Mouse (Mus musculus): ENCODE data around the gene Gm20708. TPM values are rescaled to one million over a fixed set of nuclear protein-coding genes. Genes with fewer than 3 reads are reported as not detected.

The Gm20708 gene
- polyA plus RNA-seq, 1 experiment, result not detected

- TF ChIP-seq CTCF (IDR thresholded peaks at IDR 0.05; ENCODE audit: borderline replicate concordance, control insufficient read depth, extremely low read depth, insufficient read depth, low read length, poor library complexity) (no peak), POLR2A (IDR thresholded peaks at IDR 0.05; ENCODE audit: control insufficient read depth, extremely low read depth, insufficient read depth, low read length, poor library complexity) (no peak)
- WGBS, result 14% methylated on average over 22 of the region's 22 CpGs
- no peaks in the 10 kb centered on the region for H3K27me3 ChIP-seq (ENCODE audit: control insufficient read depth, insufficient read depth, low read length)
- no peak overlapping the region for H3K27ac ChIP-seq (ENCODE audit: control insufficient read depth, insufficient read depth, low read length)
- H3K4me1 ChIP-seq (replicated peaks; ENCODE audit: control insufficient read depth, insufficient read depth, low read length), result peaks cover 47% of the 10 kb centered on the region
- peak; percentile 51 for DNase-seq
- H3K4me3 ChIP-seq (ENCODE audit: control insufficient read depth, insufficient read depth, low read length), result no peak overlapping the region
- H3K36me3 ChIP-seq (ENCODE audit: control insufficient read depth, insufficient read depth, low read length), result peaks cover 26% of the 10 kb centered on the region
Measured at GRCm38 (mm10) chr11:117792281-117792888, 17.1 kb upstream of the Gm20708 start.

DNA sequence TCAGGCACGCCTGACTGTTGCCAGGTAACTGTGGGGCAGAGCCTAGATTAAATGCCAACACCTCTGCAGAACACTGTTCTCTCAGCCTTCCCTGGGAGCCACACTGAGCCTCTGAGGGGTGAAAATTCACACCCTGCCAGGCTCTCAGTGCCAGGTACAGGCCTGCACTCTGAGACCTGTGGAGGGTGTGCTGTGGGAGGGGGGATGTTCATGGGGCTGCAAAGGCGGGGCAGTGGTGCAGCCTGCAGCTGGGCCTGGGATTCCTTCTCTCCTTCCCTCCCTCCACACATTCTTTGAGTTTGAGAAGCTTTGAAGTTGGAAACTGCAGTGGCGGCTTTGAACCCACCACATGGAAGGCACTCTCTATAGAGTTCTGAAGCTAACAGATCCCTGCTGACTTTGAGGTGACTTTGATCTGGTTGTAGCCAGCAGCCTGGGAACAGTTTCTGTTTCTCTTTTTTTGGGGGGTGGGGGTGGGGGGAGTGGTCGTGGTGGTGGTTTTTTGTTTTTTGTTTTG lies 15.4 kb upstream of the Gm20708 start:
- H3K27ac ChIP-seq (ENCODE audit: control insufficient read depth, insufficient read depth, low read length), result no peak overlapping the region
- whole genome bisulfite sequencing, result 15% methylated on average over 4 of the region's 4 CpGs
- TF ChIP-seq CTCF (IDR thresholded peaks at IDR 0.05; ENCODE audit: borderline replicate concordance, control insufficient read depth, extremely low read depth, insufficient read depth, low read length, poor library complexity), result no peak
- TF ChIP-seq POLR2A (IDR thresholded peaks at IDR 0.05; ENCODE audit: control insufficient read depth, extremely low read depth, insufficient read depth, low read length, poor library complexity), result no peak
- peaks cover 15% of the 10 kb centered on the region; the same call in 1 of the 2 replicates for H3K36me3 ChIP-seq (ENCODE audit: control insufficient read depth, insufficient read depth, low read length)
- no peaks in the 10 kb centered on the region for H3K27me3 ChIP-seq (ENCODE audit: control insufficient read depth, insufficient read depth, low read length)
- peaks cover 63% of the 10 kb centered on the region for H3K4me1 ChIP-seq (replicated peaks; ENCODE audit: control insufficient read depth, insufficient read depth, low read length)
- peak; percentile 33 for DNase-seq
- no peak overlapping the region for H3K4me3 ChIP-seq (ENCODE audit: control insufficient read depth, insufficient read depth, low read length)

DNA sequence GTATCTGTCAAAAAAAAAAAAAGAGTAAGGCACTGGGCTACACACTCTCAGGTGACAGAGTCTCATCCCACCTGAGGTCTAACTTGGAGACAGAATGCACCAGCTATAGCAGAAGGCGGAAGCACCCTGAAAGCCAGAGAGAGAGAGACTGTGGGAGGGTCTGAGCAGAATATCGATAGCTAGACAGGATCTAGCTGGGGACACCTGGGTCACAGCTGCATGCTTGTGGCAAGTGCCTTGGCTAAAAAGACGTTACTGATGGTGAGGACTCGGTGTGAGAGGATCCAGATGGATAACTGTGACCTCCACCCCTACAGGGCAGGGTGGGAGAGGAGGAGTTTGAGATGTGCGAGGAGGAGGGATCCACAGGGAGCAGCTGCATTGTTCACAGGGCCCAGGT lies 12.5 kb upstream of the Gm20708 start:
- TF ChIP-seq POLR2A (IDR thresholded peaks at IDR 0.05; ENCODE audit: control insufficient read depth, extremely low read depth, insufficient read depth, low read length, poor library complexity) (no peak), CTCF (IDR thresholded peaks at IDR 0.05; ENCODE audit: borderline replicate concordance, control insufficient read depth, extremely low read depth, insufficient read depth, low read length, poor library complexity) (no peak)
- Histone ChIP-seq H3K36me3 (ENCODE audit: control insufficient read depth, insufficient read depth, low read length) (peaks cover 5% of the 10 kb centered on the region; the same call in 1 of the 2 replicates), H3K27me3 (ENCODE audit: control insufficient read depth, insufficient read depth, low read length) (no peaks in the 10 kb centered on the region), H3K4me1 (replicated peaks; ENCODE audit: control insufficient read depth, insufficient read depth, low read length) (peaks cover 51% of the 10 kb centered on the region), H3K4me3 (ENCODE audit: control insufficient read depth, insufficient read depth, low read length) (no peak overlapping the region), H3K27ac (ENCODE audit: control insufficient read depth, insufficient read depth, low read length) (no peak overlapping the region)
- DNase-seq, result no peak
- 13% methylated on average over 5 of the region's 5 CpGs for WGBS

DNA sequence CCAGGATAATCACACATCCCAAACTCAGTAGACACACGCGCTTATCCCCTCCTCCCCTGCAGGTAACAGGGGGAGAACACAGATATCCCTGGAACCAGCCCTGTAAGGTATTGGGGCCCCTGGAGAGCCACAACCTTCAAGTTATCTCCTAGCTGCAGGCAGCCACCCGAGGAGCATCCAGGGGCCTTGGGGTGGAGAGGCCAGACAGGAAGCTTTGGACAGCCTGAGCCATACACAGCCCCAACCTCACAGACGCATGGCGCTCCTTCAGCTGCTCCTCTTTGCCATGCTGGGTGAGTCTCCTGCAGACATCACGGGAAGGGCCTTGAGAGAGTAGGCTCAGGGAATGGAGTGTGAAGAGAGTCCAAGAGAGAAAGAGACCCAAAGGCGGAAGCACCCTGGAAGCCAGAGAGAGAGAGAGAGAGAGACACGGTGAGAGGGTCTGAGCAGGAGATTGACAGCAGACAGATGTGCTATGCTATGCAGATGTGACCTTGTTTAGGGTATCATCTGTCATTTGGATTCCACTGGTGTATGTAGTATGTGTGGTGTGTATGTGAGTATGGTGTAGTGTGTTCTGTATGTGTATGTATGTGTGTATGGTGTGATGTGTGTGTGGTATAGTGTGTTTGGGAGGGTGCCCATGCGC lies 11.8 kb upstream of the Gm20708 start, which contains the start of gene 6030468B19Rik:
TSS of gene 6030468B19Rik (plus strand) at position 150 of the 649 bp plus-strand sequence.
- TF ChIP-seq CTCF (IDR thresholded peaks at IDR 0.05; ENCODE audit: borderline replicate concordance, control insufficient read depth, extremely low read depth, insufficient read depth, low read length, poor library complexity) (no peak), POLR2A (IDR thresholded peaks at IDR 0.05; ENCODE audit: control insufficient read depth, extremely low read depth, insufficient read depth, low read length, poor library complexity) (no peak)
- WGBS, result 51% methylated on average over 9 of the region's 9 CpGs
- peaks cover 44% of the 10 kb centered on the region for H3K4me1 ChIP-seq (replicated peaks; ENCODE audit: control insufficient read depth, insufficient read depth, low read length)
- peaks cover 1% of the 10 kb centered on the region; the same call in 1 of the 2 replicates for H3K36me3 ChIP-seq (ENCODE audit: control insufficient read depth, insufficient read depth, low read length)
- no peak within 1 kb of the TSS; the same call in 1 of the 2 replicates for H3K27ac ChIP-seq (ENCODE audit: control insufficient read depth, insufficient read depth, low read length)
- DNase-seq, result no peak
- H3K27me3 ChIP-seq (ENCODE audit: control insufficient read depth, insufficient read depth, low read length), result no peaks in the 10 kb centered on the region
- no peak within 1 kb of the TSS for H3K4me3 ChIP-seq (ENCODE audit: control insufficient read depth, insufficient read depth, low read length)

DNA sequence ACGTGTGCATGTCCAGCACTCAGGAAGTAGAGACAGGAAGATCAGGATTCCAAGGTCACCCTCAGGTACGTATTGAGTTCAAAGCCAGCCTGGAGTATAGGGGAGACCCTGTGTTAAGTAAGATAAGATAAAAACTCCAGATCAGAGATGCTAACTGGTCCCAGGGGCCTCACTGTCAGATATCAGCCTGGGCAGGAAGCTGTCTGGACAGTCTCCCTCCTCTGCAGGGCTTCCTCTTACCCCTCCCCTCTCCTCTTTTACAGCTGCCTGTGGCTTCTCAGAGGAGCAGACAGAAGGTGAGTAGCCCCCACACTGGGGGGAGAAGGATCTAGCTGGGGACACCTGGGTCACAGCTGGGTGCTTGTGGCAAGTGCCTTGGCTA lies 11.3 kb upstream of the Gm20708 start:
- Histone ChIP-seq H3K4me3 (ENCODE audit: control insufficient read depth, insufficient read depth, low read length) (no peak overlapping the region), H3K27me3 (ENCODE audit: control insufficient read depth, insufficient read depth, low read length) (no peaks in the 10 kb centered on the region), H3K36me3 (ENCODE audit: control insufficient read depth, insufficient read depth, low read length) (no peaks in the 10 kb centered on the region), H3K27ac (ENCODE audit: control insufficient read depth, insufficient read depth, low read length) (no peak overlapping the region), H3K4me1 (replicated peaks; ENCODE audit: control insufficient read depth, insufficient read depth, low read length) (peaks cover 42% of the 10 kb centered on the region)
- WGBS, result 2% methylated on average over 2 of the region's 2 CpGs
- TF ChIP-seq CTCF (IDR thresholded peaks at IDR 0.05; ENCODE audit: borderline replicate concordance, control insufficient read depth, extremely low read depth, insufficient read depth, low read length, poor library complexity), result no peak
- DNase-seq, result peak; percentile 43

GRCm38 (mm10) chr11:117799174-117799573 lies 10.3 kb upstream of the Gm20708 start:
- 39% methylated on average over 5 of the region's 5 CpGs for WGBS
- no peak for DNase-seq
- no peak for TF ChIP-seq POLR2A (IDR thresholded peaks at IDR 0.05; ENCODE audit: control insufficient read depth, extremely low read depth, insufficient read depth, low read length, poor library complexity)
- TF ChIP-seq CTCF (IDR thresholded peaks at IDR 0.05; ENCODE audit: borderline replicate concordance, control insufficient read depth, extremely low read depth, insufficient read depth, low read length, poor library complexity), result no peak
- peak overlapping the region; percentile 8; the same call in 1 of the 2 replicates for H3K27ac ChIP-seq (ENCODE audit: control insufficient read depth, insufficient read depth, low read length)
- no peak overlapping the region for H3K4me3 ChIP-seq (ENCODE audit: control insufficient read depth, insufficient read depth, low read length)
- H3K4me1 ChIP-seq (replicated peaks; ENCODE audit: control insufficient read depth, insufficient read depth, low read length), result peaks cover 35% of the 10 kb centered on the region
- no peaks in the 10 kb centered on the region for H3K27me3 ChIP-seq (ENCODE audit: control insufficient read depth, insufficient read depth, low read length)
- no peaks in the 10 kb centered on the region for H3K36me3 ChIP-seq (ENCODE audit: control insufficient read depth, insufficient read depth, low read length)

Data from thymus, adult 2 months (tissue).